Mouse (Mus musculus): ENCODE measurements around the gene Adgrv1. TPM values are rescaled to one million over a fixed set of nuclear protein-coding genes. Genes with fewer than 3 reads are reported as not detected.
A peak's percentile ranks its signal among the peaks of the same experiment; 100 is the strongest.

Adgrv1 gene
- polyA plus RNA-seq, 1 experiment from 2014 or later = 7.2 TPM

DNA sequence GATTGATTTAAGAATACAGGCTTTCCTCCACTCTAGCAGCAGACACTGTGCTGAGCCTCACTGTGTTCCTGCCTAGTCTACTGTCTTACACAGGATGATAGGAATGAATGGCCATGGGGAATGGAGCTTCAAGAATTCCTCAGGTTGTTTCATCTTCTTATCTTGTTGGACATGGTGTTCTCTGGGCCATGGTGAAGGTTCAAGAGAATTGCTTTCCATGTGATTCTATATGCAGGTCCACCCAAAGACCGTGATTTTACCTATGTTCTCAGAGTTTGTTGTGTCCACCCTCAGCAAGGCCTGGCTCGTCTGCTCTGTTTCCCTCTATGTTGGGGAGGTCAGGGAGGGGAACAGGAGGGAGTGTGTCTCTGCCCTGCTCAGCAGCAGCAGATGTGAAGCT lies 26.0 kb downstream of the Adgrv1 start:
- no peaks in the 10 kb centered on the region for H3K4me1 ChIP-seq
- no peaks in the 10 kb centered on the region for H3K9me3 ChIP-seq
- H3K36me3 ChIP-seq = no peaks in the 10 kb centered on the region
- no peak overlapping the region for H3K27ac ChIP-seq
- no peak overlapping the region for H3K9ac ChIP-seq
- H3K4me3 ChIP-seq = no peak overlapping the region
- no peaks in the 10 kb centered on the region for H3K27me3 ChIP-seq
- no peak for ATAC-seq (ENCODE audit: insufficient number of reproducible peaks, insufficient read depth, low FRiP score, low TSS enrichment)
- no peak overlapping the region for H3K4me2 ChIP-seq (replicated peaks)
- 65% methylated on average over 2 of the region's 2 CpGs for WGBS

DNA sequence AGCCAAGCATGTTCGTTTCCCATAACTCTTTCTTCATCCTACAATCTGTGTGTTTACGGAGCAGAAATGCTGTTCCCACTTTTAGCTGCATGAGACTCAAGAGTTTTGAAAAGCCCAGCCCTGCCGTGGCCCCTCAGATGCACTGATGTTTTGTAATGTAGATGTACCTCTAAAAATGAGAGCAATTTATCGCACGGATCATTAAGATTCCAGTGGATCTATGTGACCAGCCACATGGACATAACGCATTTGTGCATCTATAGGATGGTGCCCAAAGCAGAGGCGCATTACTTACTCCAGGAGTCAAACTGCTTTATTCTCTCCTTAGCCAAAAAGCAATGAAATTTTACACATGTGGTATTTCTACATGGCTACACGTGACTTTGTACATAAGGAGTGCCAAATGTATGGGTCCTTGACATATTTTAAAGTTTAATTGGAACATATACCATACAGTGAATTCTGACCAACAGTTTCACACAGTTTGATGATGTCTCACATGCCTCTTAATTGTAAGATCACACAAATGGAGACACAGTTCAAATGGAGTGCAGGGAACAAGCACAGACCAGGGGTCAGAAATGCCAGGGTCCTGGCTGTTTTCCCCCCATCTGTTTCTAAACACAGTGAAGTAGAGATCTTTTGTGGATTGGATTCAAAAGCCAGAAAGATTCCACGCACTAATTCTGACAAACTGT lies 35.9 kb downstream of the Adgrv1 start:
- Histone ChIP-seq H3K4me2 (replicated peaks) (no peak overlapping the region), H3K9me3 (no peaks in the 10 kb centered on the region), H3K4me1 (no peaks in the 10 kb centered on the region), H3K27ac (no peak overlapping the region), H3K9ac (no peak overlapping the region), H3K36me3 (no peaks in the 10 kb centered on the region), H3K4me3 (no peak overlapping the region), H3K27me3 (no peaks in the 10 kb centered on the region)
- WGBS = 78% methylated on average over 9 of the region's 9 CpGs
- no peak for ATAC-seq (ENCODE audit: insufficient number of reproducible peaks, insufficient read depth, low FRiP score, low TSS enrichment)

DNA sequence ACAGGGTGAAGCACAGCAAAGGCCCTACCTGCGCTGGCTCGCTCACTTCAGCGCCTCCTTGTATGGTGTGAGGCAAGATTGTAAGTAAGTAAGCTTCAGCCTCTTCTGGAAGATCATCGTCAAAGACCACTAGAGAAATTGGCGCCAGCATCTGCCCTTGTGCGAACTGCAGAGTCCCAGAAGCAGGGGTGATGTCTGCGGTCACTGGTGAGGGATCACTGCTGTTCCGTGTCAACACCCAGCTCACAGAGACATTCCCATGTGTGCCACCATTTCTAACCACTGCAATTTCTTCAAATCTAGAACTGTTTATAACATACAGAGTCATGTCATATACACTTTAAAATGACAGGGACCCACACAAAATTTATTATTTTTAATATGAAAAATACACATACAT lies 54.3 kb downstream of the Adgrv1 start:
- H3K27ac ChIP-seq = no peak overlapping the region
- no peak overlapping the region for H3K4me3 ChIP-seq
- ATAC-seq (ENCODE audit: insufficient number of reproducible peaks, insufficient read depth, low FRiP score, low TSS enrichment) = no peak
- H3K9me3 ChIP-seq = no peaks in the 10 kb centered on the region
- no peak overlapping the region for H3K4me2 ChIP-seq (replicated peaks)
- H3K36me3 ChIP-seq = no peaks in the 10 kb centered on the region
- WGBS = 91% methylated on average over 8 of the region's 8 CpGs
- no peaks in the 10 kb centered on the region for H3K4me1 ChIP-seq
- no peaks in the 10 kb centered on the region for H3K27me3 ChIP-seq
- H3K9ac ChIP-seq = no peak overlapping the region

DNA sequence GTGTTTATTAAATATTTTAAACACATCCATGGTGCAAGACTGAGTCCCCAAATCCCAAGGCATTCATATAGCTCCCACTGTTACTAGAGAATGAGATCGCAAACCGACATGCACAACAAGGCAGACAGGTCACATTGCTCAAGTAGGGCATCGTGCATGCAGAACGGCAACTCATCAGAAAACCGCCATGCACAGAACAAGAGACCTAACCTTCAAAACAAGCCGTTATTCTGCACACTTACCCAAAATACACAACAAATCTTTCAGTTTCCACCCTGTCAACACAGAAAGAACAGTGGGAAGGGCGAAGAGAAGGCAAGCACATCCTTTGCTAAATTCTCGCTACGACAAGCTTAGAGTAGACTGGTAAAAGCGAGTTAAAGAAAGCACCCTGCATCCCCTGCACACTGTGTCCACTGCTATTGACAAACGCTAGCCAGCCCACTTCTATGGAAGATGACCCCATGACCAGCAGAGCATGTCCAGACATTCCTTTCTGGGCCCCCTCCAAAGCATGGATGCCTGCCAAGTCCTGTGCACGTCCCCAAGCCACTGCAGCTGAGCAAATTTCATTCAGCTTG lies 62.6 kb downstream of the Adgrv1 start:
- 61% methylated on average over 12 of the region's 12 CpGs for WGBS
- no peaks in the 10 kb centered on the region for H3K27me3 ChIP-seq
- no peak overlapping the region for H3K27ac ChIP-seq
- H3K9ac ChIP-seq = no peak overlapping the region
- H3K4me3 ChIP-seq = no peak overlapping the region
- 0 out of 2 replicates have a peak overlapping the region, but pooled peaks have one; percentile 2 for H3K4me2 ChIP-seq (replicated peaks)
- H3K9me3 ChIP-seq = no peaks in the 10 kb centered on the region
- peaks cover 6% of the 10 kb centered on the region; the same call in 1 of the 2 replicates for H3K4me1 ChIP-seq
- ATAC-seq (ENCODE audit: insufficient number of reproducible peaks, insufficient read depth, low FRiP score, low TSS enrichment) = peak; percentile 64; the same call in 1 of the 2 replicates
- no peaks in the 10 kb centered on the region for H3K36me3 ChIP-seq

DNA sequence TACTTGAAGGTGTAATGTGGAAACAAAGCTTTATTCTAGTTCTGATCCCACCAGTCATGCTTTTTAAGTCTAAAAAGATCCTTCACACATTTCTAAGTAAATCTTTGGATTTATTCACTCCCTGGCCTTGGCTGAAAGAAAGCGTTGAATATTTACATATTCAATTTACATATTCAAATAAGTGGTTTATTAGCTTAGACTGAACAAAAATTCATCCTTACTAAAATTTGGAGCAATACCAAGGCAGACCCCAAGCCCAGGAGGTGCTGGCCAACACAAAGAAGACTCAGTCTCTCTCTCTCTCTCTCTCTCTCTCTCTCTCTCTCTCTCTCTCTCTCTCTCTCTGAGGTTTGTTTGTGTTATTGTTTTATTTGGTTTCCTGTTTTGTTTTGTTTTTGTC lies 82.9 kb downstream of the Adgrv1 start:
- Histone ChIP-seq H3K4me1 (no peaks in the 10 kb centered on the region), H3K9me3 (no peaks in the 10 kb centered on the region), H3K4me3 (no peak overlapping the region), H3K9ac (no peak overlapping the region), H3K27ac (no peak overlapping the region), H3K36me3 (no peaks in the 10 kb centered on the region), H3K4me2 (replicated peaks) (no peak overlapping the region), H3K27me3 (no peaks in the 10 kb centered on the region)
- ATAC-seq (ENCODE audit: insufficient number of reproducible peaks, insufficient read depth, low FRiP score, low TSS enrichment) = no peak
- WGBS = 83% methylated on average over 1 of the region's 1 CpGs

DNA sequence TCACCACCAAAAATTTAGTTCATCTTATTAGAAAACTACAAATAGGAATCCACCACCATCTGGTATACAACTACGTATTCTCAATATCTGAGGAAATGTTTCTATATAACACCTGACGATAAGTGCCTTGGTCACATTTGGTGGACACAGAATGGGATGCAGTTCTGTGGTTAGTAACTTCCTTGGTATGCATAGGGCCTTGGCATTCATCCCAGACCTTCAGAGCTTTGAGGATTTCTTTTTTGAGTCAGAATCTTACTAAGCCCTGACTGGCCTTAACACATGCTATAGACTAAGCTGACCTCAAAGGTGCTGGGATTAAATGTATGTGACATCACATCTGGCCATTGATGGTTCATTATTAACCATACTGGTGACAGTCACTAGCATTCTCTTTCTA lies 98.0 kb downstream of the Adgrv1 start:
- 89% methylated on average over 2 of the region's 2 CpGs for WGBS
- Histone ChIP-seq H3K4me3 (no peak overlapping the region), H3K36me3 (no peaks in the 10 kb centered on the region), H3K4me2 (replicated peaks) (no peak overlapping the region), H3K9me3 (no peaks in the 10 kb centered on the region), H3K27me3 (no peaks in the 10 kb centered on the region), H3K9ac (no peak overlapping the region), H3K27ac (no peak overlapping the region), H3K4me1 (no peaks in the 10 kb centered on the region)
- no peak for ATAC-seq (ENCODE audit: insufficient number of reproducible peaks, insufficient read depth, low FRiP score, low TSS enrichment)

DNA sequence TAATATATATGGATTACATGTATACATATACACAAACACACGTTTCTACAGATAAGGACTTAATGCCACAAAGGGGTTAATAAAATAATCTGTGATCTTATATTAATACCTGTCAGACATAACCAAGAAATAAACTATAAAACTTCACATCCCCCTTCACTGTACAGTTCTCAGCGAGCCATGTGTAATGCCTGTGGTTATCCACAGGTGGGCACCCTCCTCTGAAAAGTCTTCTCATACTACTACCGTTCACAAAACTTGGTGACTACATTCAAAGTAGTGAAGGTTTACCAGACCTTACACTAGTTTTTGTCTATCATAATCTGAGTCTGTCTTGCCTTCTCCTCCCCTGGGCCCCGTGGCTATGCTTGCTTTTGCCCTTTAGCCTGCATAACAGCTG lies 106.3 kb downstream of the Adgrv1 start:
- H3K27me3 ChIP-seq = no peaks in the 10 kb centered on the region
- no peaks in the 10 kb centered on the region for H3K36me3 ChIP-seq
- H3K9me3 ChIP-seq = no peaks in the 10 kb centered on the region
- WGBS = 61% methylated on average over 4 of the region's 4 CpGs
- H3K4me2 ChIP-seq (replicated peaks) = no peak overlapping the region
- H3K4me3 ChIP-seq = no peak overlapping the region
- no peak overlapping the region for H3K27ac ChIP-seq
- H3K9ac ChIP-seq = no peak overlapping the region
- no peak for ATAC-seq (ENCODE audit: insufficient number of reproducible peaks, insufficient read depth, low FRiP score, low TSS enrichment)
- H3K4me1 ChIP-seq = no peaks in the 10 kb centered on the region

DNA sequence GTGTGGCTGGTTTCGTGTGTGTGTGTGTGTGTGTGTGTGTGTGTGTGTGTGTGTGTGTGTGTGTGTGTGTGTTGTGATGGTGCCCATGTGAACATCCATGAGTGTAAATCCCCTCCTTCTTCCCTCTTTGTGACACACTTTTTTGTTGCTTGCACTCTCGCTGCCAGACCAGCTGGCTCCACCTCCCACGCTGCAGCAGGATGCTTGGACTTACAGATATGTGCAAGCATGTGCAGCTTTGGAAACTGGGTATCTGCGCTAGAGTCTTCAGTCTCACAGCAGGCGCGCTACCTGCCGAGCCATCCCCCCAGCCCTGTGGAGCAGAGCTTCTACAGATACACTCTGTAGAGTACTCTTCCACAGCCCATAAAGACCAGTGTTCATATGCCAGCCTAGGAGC lies 122.8 kb downstream of the Adgrv1 start:
- no peak overlapping the region for H3K9ac ChIP-seq
- no peak overlapping the region for H3K4me3 ChIP-seq
- H3K27me3 ChIP-seq = no peaks in the 10 kb centered on the region
- no peaks in the 10 kb centered on the region for H3K9me3 ChIP-seq
- no peaks in the 10 kb centered on the region for H3K4me1 ChIP-seq
- H3K36me3 ChIP-seq = no peaks in the 10 kb centered on the region
- H3K4me2 ChIP-seq (replicated peaks) = no peak overlapping the region
- no peak overlapping the region for H3K27ac ChIP-seq
- ATAC-seq (ENCODE audit: insufficient number of reproducible peaks, insufficient read depth, low FRiP score, low TSS enrichment) = no peak
- WGBS = 91% methylated on average over 7 of the region's 7 CpGs

DNA sequence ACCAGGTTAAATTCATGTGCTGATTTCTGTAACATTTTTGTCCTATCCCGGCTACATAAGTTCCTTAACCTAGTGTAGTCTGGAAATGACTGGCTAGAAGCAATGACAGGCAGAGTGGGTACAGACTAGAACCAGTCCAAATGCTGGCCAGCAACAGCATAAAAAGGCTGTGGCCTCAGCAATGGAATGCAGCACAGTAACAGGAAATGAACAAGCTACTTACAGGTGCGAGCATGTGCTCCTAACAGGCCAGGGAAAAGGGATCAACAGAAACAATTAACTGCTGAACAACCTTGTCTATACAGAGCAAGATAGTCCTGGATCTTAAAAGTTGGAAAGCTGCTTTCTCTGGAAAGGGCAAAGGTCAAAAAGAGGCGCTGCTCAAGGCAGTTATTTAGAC lies 135.9 kb downstream of the Adgrv1 start:
- ATAC-seq (ENCODE audit: insufficient number of reproducible peaks, insufficient read depth, low FRiP score, low TSS enrichment) = no peak

DNA sequence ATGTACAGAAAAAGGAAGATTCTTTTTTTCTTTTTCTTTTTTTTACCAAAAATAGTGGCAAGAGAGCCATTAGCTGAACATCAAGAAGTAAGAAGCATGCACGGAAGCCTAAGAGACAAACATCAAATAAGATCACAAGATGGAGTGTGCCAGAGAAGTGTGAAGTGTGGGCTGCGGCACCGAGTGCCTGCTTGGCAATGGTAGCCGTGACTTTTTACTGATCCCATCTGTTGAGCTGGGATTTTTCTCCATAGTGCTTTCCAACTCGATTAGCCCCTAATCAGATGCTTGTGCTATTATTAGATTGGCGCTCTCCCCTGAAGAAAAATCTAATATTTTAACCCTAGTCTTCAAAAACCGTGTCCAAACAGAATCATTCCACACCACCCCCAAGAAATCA lies 141.0 kb downstream of the Adgrv1 start:
- WGBS = 85% methylated on average over 7 of the region's 7 CpGs
- Histone ChIP-seq H3K9me3 (no peaks in the 10 kb centered on the region), H3K4me1 (no peaks in the 10 kb centered on the region), H3K27ac (no peak overlapping the region), H3K9ac (no peak overlapping the region), H3K4me2 (replicated peaks) (no peak overlapping the region), H3K36me3 (no peaks in the 10 kb centered on the region), H3K27me3 (no peaks in the 10 kb centered on the region), H3K4me3 (no peak overlapping the region)
- ATAC-seq (ENCODE audit: insufficient number of reproducible peaks, insufficient read depth, low FRiP score, low TSS enrichment) = no peak

More for the DNA sequence above, 135.9 kb downstream of the Adgrv1 start:
- Histone ChIP-seq H3K9ac (no peak overlapping the region), H3K9me3 (no peaks in the 10 kb centered on the region), H3K4me1 (0 out of 2 replicates have a peak, but pooled peaks cover 3% of the 10 kb centered on the region), H3K4me2 (replicated peaks) (no peak overlapping the region), H3K27ac (no peak overlapping the region), H3K27me3 (no peaks in the 10 kb centered on the region), H3K4me3 (no peak overlapping the region), H3K36me3 (no peaks in the 10 kb centered on the region)
- WGBS = 60% methylated on average over 3 of the region's 3 CpGs

DNA sequence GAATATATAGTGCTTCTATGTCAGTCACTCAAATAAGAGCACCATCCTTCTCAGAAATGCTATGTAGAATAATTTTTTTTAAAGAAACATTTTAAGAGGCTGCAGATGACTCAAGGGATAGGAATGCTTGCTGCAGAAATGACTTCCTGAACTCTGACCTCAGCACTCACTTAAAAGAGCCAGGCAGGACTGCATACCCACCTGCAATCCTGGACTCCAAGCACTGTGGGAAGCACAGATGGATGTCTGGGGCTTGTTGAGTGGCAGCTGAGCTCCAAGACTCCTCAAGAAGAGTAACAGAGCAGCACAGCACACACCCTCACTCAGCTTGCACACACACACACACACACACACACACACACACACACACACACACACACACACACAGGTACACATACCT lies 146.0 kb downstream of the Adgrv1 start:
- no peak overlapping the region for H3K9ac ChIP-seq
- no peaks in the 10 kb centered on the region for H3K36me3 ChIP-seq
- H3K27me3 ChIP-seq = no peaks in the 10 kb centered on the region
- no peak overlapping the region for H3K4me2 ChIP-seq (replicated peaks)
- no peaks in the 10 kb centered on the region for H3K9me3 ChIP-seq
- H3K27ac ChIP-seq = no peak overlapping the region
- no peak overlapping the region for H3K4me3 ChIP-seq
- no peaks in the 10 kb centered on the region for H3K4me1 ChIP-seq
- no peak for ATAC-seq (ENCODE audit: insufficient number of reproducible peaks, insufficient read depth, low FRiP score, low TSS enrichment)

DNA sequence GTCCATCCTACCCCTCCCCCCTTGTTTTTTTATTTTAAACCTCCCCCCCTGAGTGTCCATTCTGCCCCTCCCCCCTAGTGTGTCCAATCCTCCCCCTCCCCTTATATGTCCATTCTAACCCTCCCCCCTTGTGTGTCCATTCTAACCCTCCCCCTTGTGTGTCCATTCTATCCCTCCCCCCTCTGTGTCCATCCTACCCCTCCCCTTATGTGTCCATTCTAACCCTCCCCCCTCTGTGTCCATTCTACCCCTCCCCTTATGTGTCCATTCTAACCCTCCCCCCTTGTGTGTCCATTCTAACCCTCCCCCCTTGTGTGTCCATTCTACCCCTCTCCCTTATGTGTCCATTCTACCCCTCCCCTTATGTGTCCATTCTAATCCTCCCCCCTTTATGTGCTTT lies 159.2 kb downstream of the Adgrv1 start:
- ATAC-seq (ENCODE audit: insufficient number of reproducible peaks, insufficient read depth, low FRiP score, low TSS enrichment) = no peak
- H3K27me3 ChIP-seq = no peaks in the 10 kb centered on the region
- H3K4me3 ChIP-seq = no peak overlapping the region

More for the DNA sequence above, 159.2 kb downstream of the Adgrv1 start:
- Histone ChIP-seq H3K9ac (no peak overlapping the region), H3K9me3 (no peaks in the 10 kb centered on the region), H3K27ac (no peak overlapping the region), H3K4me1 (no peaks in the 10 kb centered on the region), H3K36me3 (no peaks in the 10 kb centered on the region), H3K4me2 (replicated peaks) (no peak overlapping the region)

All from embryonic facial prominence, embryonic 12.5 days (tissue).